Mouse (Mus musculus) E14TG2a.4 (cell line): ENCODE results near the gene Fam122b.

Experiments
- CTCF ChIP-seq: conservative IDR thresholded peaks from 2 replicates; pipeline ENCODE4 v1.5.1; 2014; ENCODE audit warnings: low read length
- NANOG ChIP-seq: IDR thresholded peaks from 2 replicates; pipeline ENCODE4 v1.6.1; 2014; ENCODE audit warnings: borderline replicate concordance, low read length, mixed read lengths
- POU5F1 ChIP-seq: IDR thresholded peaks from 2 replicates; pipeline ENCODE4 v1.6.1; 2014; ENCODE audit warnings: low read length, borderline replicate concordance

GRCm38 (mm10) chrX:53269289-53270062 is at the start of gene Fam122b:
- no peak for TF ChIP-seq CTCF
- no peak for TF ChIP-seq NANOG
- TF ChIP-seq POU5F1 = no peak
